Mouse (Mus musculus) retina, adult 2 months (tissue): ENCODE results near the gene Acox2.

Experiments used
- DNase-seq: peaks from one replicate; pipeline ENCODE4 v3.0.0-alpha.2; 2012; ENCODE audit warnings: low read depth, low spot score

Gene Acox2

DNA sequence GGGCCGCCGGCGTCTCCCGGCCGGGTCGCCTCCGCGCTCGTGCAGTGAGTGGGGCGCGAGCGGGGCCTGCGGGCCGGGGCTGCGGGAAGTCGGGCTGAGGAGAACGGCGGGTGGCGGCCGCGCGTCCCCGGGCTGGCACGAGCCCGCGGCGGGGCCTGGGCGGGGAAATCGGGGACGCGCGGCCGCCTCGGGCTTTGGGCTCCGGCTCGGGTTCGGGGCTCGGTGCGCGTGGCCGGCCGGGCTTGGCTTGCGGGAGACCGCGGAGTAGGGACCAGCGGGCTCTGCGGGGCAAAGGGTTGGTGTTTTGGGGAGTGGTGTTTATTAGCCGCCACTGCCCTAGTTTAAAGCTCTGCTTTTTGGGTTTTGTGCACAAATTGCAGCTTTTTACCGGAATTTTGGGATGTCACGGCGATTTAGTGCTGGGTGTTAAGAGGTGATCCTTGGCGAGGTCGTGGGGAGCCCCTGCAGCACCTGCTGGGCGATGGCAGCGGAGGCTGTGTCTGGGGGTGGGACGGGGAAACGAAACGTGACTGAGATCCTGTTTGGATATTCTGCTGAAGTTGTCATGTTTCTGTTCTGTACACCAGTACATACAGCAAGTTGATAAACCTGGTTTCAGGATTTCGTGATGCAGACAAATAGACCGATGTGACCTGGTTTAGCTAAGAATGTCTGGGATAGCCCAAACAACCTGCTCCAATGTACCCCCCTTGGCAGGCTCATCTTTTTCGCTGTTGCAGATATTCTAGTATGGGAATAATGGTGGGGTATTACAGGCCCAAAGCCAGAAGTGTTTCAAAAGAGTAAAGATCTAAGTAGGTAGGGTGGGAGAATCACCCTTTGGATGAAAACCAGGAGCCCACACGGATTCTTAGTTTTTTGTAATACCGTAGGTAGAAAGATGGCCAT is 44.6 kb downstream of the Acox2 start:
- DNase-seq: no peak

GRCm38 (mm10) chr14:8213803-8214224 is 45.3 kb downstream of the Acox2 start, which contains the start of gene Kctd6:
Kctd6 (plus strand) TSS chr14:8214140.
- DNase-seq: peak; percentile 91

- DNase-seq: no peak
Measured at GRCm38 (mm10) chr14:8212996-8213395, 46.2 kb downstream of the Acox2 start.

DNA sequence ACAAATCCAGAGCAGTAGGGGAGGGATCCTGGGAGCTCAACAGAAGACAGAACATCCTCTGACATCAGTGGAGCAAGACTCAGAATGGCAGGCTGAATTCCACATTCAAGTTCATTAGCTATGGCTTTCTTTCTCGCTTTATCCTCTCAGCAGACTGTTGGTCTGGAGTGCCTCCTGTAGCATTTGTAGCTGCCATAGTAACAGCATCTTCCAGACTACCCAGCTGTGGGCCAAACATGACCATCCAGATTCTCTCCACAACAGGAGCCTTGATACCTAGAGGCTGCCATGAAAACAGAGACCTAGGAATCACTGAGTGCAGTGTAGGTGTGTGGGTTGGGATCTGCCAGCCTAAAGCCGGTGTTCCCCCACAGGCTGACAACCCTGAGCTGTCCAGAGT is 49.3 kb downstream of the Acox2 start:
- DNase-seq: no peak

GRCm38 (mm10) chr14:8208876-8209275 is 50.3 kb downstream of the Acox2 start:
- DNase-seq: no peak

- DNase-seq: no peak
Measured at GRCm38 (mm10) chr14:8207543-8207942, 51.6 kb downstream of the Acox2 start.

DNA sequence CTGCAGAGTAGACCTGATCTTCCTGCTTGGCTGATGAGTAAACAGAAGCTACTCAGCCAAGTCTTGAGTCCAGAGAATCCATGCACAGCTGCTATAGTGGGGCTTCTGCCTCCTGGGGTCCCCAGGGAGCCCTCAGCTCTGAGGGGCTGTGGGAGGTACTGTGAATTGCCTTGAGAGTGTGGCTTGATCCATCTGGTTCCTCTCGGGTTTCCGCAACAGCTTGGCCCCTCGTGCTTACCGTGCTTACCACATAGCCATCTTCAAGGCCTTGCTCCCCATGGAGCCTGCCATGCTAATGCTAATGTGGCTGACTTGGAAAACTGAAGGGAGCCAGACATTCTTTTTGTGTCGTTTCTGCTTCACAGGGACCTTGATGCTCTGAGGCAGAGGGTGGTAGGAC is 52.0 kb downstream of the Acox2 start:
- no peak for DNase-seq

- DNase-seq: no peak
Measured at GRCm38 (mm10) chr14:8206179-8206910, 52.8 kb downstream of the Acox2 start.

GRCm38 (mm10) chr14:8201715-8202114 is 57.4 kb downstream of the Acox2 start:
- DNase-seq: no peak

- no peak for DNase-seq
Measured at GRCm38 (mm10) chr14:8200769-8201168, 58.4 kb downstream of the Acox2 start.

- no peak for DNase-seq
Measured at GRCm38 (mm10) chr14:8192727-8193126, 66.4 kb downstream of the Acox2 start.

DNA sequence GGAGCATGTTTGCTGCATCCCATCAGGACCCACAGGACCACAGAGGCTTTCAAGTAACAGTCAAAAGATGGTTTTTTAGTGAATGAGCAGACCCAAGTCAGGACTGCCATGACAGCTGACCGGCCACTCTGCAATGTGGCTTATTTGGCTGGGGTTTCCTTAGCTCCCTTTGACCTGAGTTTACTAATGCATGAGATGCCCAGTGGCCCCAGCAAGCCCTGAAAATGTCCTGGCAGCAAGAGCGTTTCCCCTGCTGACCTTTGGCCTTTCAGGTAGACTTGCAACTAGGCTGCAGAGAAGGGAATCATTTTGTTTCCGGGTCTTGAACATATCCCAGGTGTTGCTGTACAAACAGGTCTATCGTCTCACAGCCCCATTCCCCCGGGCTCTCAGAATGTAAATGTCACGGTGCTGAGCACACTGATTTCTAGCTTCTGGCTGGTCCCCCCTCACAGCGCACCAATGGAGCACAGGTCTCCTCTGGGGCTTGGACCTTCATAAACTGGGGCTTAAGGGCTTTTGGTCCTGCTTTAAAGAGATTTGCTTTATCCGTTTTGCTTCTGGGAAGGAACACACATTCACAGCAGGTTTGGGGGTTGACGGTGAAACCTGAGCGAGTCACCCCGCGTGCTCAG is 67.7 kb downstream of the Acox2 start:
- DNase-seq: no peak

GRCm38 (mm10) chr14:8190556-8190955 is 68.6 kb downstream of the Acox2 start:
- DNase-seq: no peak

DNA sequence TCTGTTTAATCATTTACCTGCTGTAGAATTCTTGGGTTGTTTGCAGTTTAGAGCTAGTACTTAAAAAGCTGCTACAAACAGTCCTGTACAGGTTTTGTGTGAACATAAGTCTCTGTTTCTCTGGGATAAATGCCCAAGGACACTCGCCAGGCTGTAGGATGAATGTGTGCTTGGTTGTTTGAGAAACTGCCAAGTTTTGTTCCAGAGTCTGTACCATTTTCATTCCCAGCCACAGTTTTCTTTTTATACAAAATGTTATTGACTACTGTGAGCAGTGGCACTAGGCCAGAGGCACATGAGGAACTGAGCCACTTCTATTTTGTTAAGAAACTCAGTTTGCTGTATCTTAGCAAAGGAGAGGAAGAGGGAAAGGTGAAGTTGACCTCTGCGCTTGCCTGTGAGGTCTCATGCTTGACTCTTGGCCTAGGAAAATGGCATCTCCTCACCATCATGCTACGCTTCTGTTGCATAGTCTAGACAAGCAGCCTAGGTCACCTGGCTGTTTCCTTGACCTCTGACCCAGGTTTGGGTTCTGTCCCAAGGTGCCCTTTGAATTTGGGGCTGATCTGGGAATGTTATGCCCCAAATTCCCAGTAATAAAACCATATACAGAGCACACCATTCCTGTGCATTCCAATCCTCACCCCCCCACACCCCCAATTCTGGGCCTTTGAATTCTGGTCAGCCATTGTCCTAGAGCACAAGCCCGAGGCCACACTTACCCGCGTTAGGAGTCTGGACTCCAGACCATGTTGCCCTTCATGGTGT is 72.7 kb downstream of the Acox2 start:
- DNase-seq: no peak

- DNase-seq: no peak
Measured at GRCm38 (mm10) chr14:8183330-8183729, 75.8 kb downstream of the Acox2 start.

GRCm38 (mm10) chr14:8180371-8181035 is 78.7 kb downstream of the Acox2 start:
- no peak for DNase-seq

GRCm38 (mm10) chr14:8176251-8176650 is 82.9 kb downstream of the Acox2 start:
- DNase-seq: no peak
